Mouse (Mus musculus) brain, embryonic 14.5 days (tissue): ENCODE measurements at regions not wholly inside any gene's neighbourhood (a gene's known extent, or its start where the extent isn't known, plus 50 kb on each side); places are given as distances from the start of the nearest gene placed in this dataset.

Experiments
- DNase-seq: peaks from one replicate; pipeline ENCODE4 v3.0.0-alpha.2; 2011; ENCODE audit warnings: low read depth
- CTCF ChIP-seq: fragments of 200-500 bp; IDR thresholded peaks from 2 replicates; pipeline ENCODE4 v1.5.1; 2012; ENCODE audit warnings: inconsistent platforms, mild to moderate bottlenecking, moderate library complexity, borderline replicate concordance; ENCODE audit not compliant: insufficient read depth, insufficient read length; ENCODE audit errors: extremely low read depth
- POLR2A ChIP-seq: fragments of 200-500 bp; IDR thresholded peaks from 2 replicates; pipeline ENCODE4 v1.6.1; 2012; ENCODE audit warnings: mild to moderate bottlenecking, inconsistent platforms, borderline replicate concordance; ENCODE audit not compliant: poor library complexity, insufficient read depth, insufficient read length, severe bottlenecking; ENCODE audit errors: extremely low read depth

GRCm38 (mm10) chr8:26921531-26922177 is 55.5 kb upstream of the Zfp703 start:
- TF ChIP-seq CTCF (no peak), POLR2A (no peak)
- no peak for DNase-seq

- TF ChIP-seq CTCF (no peak), POLR2A (no peak)
- no peak for DNase-seq
Observed at GRCm38 (mm10) chr8:26922178-26922540, 55.0 kb upstream of the Zfp703 start.

GRCm38 (mm10) chr8:26923166-26923565 is 54.0 kb upstream of the Zfp703 start:
- no peak for TF ChIP-seq CTCF
- TF ChIP-seq POLR2A, result no peak
- DNase-seq, result no peak
